Mouse (Mus musculus): Measurements from ENCODE around the gene Olfm2.

- TF ChIP-seq POLR2AphosphoS5 (IDR thresholded peaks at IDR 0.05; ENCODE audit: insufficient replicate concordance, low read depth, low read length): no peak
- no peak for TF ChIP-seq CTCF (IDR thresholded peaks at IDR 0.05; ENCODE audit: low read depth, low read length)
- TF ChIP-seq GATA1 (IDR thresholded peaks at IDR 0.05; ENCODE audit: borderline replicate concordance, low read length): no peak
- no peak for TF ChIP-seq GATA2 (IDR thresholded peaks at IDR 0.05; ENCODE audit: borderline replicate concordance, low read depth, low read length)
- no peak for TF ChIP-seq TAL1 (conservative IDR thresholded peaks at IDR 0.05; ENCODE audit: low read depth, low read length)
These were observed 11.5 kb downstream of the Olfm2 start for GRCm38 (mm10) chr9:20734692-20735091.

Measured in G1E (cell line).